In genomic region chr10:95102981-95103380, GRCm38 (mm10) we compare ENCODE assay signal across 24 mouse cellular contexts.
DNase-seq lines count a peak whose midpoint lies in the region; ATAC-seq and TF ChIP-seq lines count a peak whose summit lies in the region.
"Had no signal": no experiment of that assay in that cellular context is flagged by ENCODE, and none has a peak within 500 bp of the region (broad histone marks: within the 10 kb centered on the region; RNA-seq: fewer than 3 reads in every experiment).

No protein-coding gene starts in this region.

- H3K27me3 ChIP-seq in lung, embryonic 16.5 days (ENCODE audit: control insufficient read depth, insufficient read depth, low read depth, low read length), result no peaks in the 10 kb centered on the region
- H3K27me3 ChIP-seq: CH12.LX; embryonic facial prominence, embryonic 12.5 days; forebrain, embryonic 13.5 days; forebrain, embryonic 15.5 days; Patski had no signal

- H3K9ac ChIP-seq in lung, embryonic 16.5 days (ENCODE audit: low read length), result no peak overlapping the region
- H3K9ac ChIP-seq: embryonic facial prominence, embryonic 12.5 days; forebrain, embryonic 13.5 days; forebrain, embryonic 15.5 days had no signal

- no peaks in the 10 kb centered on the region for H3K9me3 ChIP-seq in lung, embryonic 16.5 days (ENCODE audit: control insufficient read depth, low read length)
- H3K9me3 ChIP-seq: embryonic facial prominence, embryonic 10.5 days; embryonic facial prominence, embryonic 12.5 days; forebrain, embryonic 13.5 days; forebrain, embryonic 15.5 days; G1E had no signal

- intact Hi-C loops in gastrocnemius, adult 2 months (cut with DNase I), result loop anchor here (5.0 kb wide), 3 partner anchors 159 to 374 kb away; partner anchors contain the start of gene Cradd

- H3K4me3 ChIP-seq in gastrocnemius, adult 2 months, result no peak overlapping the region
- H3K4me3 ChIP-seq in lung, embryonic 16.5 days (ENCODE audit: low read length), result no peak overlapping the region
- H3K4me3 ChIP-seq: embryonic facial prominence, embryonic 10.5 days; embryonic facial prominence, embryonic 12.5 days; forebrain, embryonic 13.5 days; forebrain, embryonic 15.5 days had no signal

- H3K4me2 ChIP-seq in lung, embryonic 16.5 days (ENCODE audit: low read depth, low read length), result no peak overlapping the region
- H3K4me2 ChIP-seq: embryonic facial prominence, embryonic 12.5 days; forebrain, embryonic 13.5 days; forebrain, embryonic 15.5 days had no signal

- ATAC-seq in lung, embryonic 16.5 days (ENCODE audit: low read depth), result 0 out of 2 replicates have a peak, but pooled peaks have one; percentile 23
- ATAC-seq: activated CD4-positive, CD25-positive, alpha-beta regulatory T cell, adult 4 months; CD4-positive, CD25-positive, alpha-beta regulatory T cell, adult 4 months; forebrain, embryonic 13.5 days; forebrain, embryonic 15.5 days; Patski had no signal

- H3K36me3 ChIP-seq in lung, embryonic 16.5 days (ENCODE audit: control insufficient read depth, insufficient read depth, low read length), result no peaks in the 10 kb centered on the region
- H3K36me3 ChIP-seq: embryonic facial prominence, embryonic 10.5 days; embryonic facial prominence, embryonic 12.5 days; forebrain, embryonic 15.5 days; G1E had no signal

- H3K4me1 ChIP-seq in lung, embryonic 16.5 days (replicated peaks; ENCODE audit: control insufficient read depth, insufficient read depth, low read length), result no peaks in the 10 kb centered on the region

- no peak for TF ChIP-seq CTCF in gastrocnemius, adult 2 months (IDR thresholded peaks at IDR 0.05)

- peak overlapping the region; percentile 9 for H3K27ac ChIP-seq in gastrocnemius, adult 2 months
- no peak overlapping the region for H3K27ac ChIP-seq in lung, embryonic 16.5 days (ENCODE audit: low read length)
- H3K27ac ChIP-seq: embryonic facial prominence, embryonic 10.5 days; embryonic facial prominence, embryonic 12.5 days; forebrain, embryonic 13.5 days; forebrain, embryonic 15.5 days had no signal

- 70% methylated on average over 4 of the region's 4 CpGs for WGBS in lung, embryonic 16.5 days

- no peak for DNase-seq in gastrocnemius, adult 2 months
- no peak for DNase-seq in gastrocnemius, adult 18-20 months (ENCODE audit: low spot score)
- no peak for DNase-seq in lung, postnatal 4 days
- DNase-seq in lung, postnatal 36 days, result peak; percentile 31
- no peak for DNase-seq in lung, postnatal 10 days
- DNase-seq: adrenal gland, adult 8-10 months; adrenal gland, postnatal 14 days; adrenal gland, postnatal 36 days; B cell, adult 2 months; cerebellum, adult 11-12 months; cerebellum, adult 2 months; cerebellum, adult 9-10 months; cerebellum, postnatal 10 days; cerebellum, postnatal 25 days had no signal
